Mouse (Mus musculus) layer of hippocampus, adult 9-11 months (tissue): Measurements from ENCODE around the gene Brd3.

Experiments
- DNase-seq: peaks from one replicate; pipeline ENCODE4 v3.0.0; 2022

Brd3 gene

GRCm38 (mm10) chr2:27425161-27425611 is 82.3 kb downstream of the Brd3 start:
- DNase-seq = no peak

DNA sequence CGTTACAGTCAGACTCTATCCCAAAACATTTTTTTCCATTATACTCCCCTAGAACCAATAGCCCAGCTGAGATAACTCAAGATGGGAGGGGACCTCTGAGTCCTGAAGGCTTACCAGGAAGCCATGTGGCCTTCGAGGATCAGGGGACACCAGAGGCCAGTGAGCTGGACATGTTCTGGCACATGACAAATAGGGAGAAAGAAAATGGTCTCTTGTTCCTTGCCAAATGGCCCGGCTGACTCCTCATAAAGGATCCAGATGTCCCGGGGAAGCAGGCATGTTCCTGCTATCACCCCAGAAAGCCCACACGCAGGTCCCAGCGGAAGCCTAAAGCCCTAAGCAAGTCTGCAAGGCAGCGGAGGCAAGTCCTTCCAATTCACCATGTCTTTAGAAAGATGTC is 83.9 kb downstream of the Brd3 start:
- no peak for DNase-seq

DNA sequence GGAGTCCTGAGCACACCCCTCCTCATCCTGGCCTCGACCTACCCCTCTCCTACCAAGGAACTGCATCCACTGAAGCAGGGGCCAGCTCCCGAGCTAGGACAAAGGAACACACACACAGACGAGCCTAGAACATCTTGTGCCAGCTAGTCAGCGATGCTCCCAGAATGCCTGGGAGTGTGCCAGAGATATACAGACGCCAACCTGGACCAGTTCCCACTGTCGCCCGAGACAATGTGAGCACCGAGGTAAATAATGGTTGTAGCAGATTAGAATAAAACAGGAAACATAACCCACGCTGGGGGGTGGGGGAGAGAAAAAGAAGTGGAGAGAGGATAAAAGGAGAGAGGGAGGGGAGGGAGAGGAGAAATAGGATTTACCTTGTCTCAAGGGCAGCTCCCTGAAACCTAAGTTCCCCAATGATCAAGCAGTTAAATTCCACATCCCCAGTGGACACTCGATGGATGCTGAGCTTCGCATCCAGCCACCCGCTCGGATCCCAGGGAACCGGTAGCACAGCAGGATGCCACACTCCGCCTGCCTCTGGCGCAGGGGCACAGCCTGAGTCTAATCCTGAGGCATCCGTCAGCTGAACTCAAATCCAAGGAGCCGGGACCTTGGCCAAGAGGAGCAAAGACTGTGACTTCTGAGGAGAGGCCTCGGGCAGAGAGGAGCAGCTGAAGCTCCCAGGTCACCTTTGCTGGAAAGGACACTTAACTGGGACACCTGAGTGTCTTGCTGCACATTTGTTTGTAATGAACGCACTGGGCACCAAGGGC is 86.0 kb downstream of the Brd3 start:
- DNase-seq = peak; percentile 76

GRCm38 (mm10) chr2:27418577-27419070 is 88.8 kb downstream of the Brd3 start:
- DNase-seq = no peak

DNA sequence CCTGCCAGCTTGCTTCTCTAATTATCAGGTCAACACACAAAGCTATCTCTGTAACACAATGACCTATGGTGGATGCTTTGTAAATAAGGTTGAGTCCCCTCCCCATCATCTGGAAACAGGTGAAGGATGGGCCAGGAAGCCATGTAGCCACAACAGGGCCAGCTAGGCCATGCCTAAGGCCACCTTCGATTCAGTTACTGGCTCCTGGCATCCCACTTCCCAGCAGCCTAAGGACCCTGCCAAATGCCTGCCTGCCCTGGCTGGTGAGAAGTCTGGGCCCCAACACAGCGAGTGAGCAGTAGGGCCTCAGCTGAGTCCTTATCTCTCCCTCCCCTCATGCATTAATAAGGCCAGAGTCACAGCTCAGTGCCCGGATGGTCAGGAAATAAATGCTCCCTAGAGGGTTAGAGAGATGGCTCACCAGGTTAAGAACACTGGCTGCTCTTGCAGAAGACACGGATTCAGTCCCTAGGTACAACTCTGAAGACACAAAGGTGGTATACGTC is 89.8 kb downstream of the Brd3 start:
- no peak for DNase-seq

DNA sequence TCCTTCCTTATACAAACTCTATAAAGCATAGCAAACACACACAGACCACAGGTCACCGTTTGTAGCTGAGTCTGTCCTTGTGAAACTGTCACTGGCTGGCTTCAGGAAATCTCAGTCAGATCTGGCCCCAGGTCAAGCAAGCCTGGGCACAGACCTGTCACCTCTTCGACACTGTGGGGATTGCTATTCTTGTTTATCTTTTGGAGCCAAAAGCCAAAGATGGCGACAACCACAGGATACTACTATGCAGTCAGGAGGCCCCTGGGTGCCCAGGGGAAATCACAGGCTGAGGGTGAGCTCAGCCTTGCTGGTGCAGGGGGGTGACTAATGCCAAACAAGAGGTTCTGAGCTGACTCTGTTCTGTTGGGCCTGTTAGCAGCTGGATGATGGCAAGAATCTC is 91.0 kb downstream of the Brd3 start:
- no peak for DNase-seq

GRCm38 (mm10) chr2:27415060-27415783 is 92.2 kb downstream of the Brd3 start:
- no peak for DNase-seq

DNA sequence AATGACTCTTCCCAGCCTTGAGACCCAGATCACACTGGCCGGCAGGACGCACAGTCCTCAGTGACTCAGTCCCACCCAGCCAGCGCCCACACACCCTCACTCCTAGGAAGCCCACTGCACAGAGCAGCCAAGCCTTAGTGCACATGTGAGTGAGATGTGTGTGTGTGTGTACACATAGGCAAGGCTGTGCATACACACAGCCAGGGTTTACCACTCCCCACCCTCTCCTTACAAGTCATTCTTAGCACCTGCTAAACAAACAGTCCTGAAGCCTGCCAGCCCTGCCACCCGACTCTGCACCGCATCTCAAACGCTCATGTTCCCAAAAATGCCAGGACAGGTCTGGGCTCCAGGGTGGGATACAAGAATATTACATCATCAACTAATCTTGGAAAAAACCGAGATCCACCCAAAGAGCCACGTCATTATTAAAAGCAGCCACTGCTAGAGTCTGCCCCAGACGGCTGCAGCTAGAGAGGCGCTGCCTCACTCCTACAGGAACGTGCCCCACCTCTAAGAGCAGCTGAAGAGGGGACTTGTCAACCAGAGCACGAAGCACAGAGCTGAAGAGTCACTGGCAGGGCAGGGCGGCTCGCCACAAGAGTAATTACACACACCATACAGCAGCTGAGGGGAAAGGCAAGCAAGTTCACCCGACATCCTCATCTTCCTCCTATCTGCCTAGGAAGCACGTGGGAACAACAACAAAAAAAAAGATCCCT is 93.4 kb downstream of the Brd3 start:
- no peak for DNase-seq

- no peak for DNase-seq
Observed at GRCm38 (mm10) chr2:27413582-27413935, 93.9 kb downstream of the Brd3 start.

DNA sequence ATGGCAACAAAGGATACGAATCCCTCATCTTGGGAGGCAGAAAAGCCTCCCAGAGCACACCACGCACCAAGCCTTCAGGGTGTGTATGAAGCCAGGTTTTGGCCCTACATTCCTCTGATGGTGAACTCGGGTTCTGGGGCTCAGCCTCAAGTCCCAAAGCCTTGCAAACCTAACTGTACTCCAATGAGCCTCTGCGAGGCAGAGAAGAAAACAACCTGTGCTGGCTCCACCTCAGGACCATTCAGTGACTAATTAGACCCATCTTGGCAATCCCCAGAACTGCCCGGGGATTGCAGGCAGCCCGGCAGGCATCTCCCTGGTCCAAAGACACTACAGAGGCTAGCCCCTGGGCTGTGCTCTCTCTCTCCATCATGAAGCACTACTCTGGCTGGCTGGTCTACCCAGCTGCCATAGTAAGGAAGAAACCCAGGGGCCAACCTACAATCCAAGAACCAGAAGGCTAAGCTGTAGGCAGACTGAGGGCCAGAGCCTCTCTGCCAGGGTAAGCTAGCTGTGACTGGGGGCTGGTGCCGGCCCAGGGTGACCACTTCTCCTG is 95.1 kb downstream of the Brd3 start:
- no peak for DNase-seq

DNA sequence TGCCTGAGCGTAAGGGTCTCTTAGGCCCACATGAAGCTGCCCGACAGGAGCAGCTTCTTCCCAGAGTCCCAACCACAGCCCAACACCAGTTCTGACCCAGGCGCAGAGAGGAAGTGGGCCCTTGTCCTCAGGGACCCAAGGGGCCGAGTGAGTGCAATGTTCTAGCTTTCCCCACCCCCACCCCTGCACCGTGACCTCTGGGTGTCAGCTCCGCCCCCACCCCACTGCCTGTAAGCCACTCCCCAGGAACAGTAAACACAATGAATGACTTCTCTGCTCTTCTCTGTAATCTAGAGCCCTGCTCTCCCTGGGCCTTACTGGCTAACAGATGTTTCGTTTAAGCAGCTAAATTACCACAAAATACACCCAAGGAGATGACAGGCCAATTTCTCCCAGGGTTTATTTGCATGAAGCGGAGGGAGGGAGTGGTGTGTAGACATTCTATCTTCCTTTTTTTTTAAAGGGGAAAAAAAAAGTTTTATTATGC is 95.7 kb downstream of the Brd3 start:
- no peak for DNase-seq

DNA sequence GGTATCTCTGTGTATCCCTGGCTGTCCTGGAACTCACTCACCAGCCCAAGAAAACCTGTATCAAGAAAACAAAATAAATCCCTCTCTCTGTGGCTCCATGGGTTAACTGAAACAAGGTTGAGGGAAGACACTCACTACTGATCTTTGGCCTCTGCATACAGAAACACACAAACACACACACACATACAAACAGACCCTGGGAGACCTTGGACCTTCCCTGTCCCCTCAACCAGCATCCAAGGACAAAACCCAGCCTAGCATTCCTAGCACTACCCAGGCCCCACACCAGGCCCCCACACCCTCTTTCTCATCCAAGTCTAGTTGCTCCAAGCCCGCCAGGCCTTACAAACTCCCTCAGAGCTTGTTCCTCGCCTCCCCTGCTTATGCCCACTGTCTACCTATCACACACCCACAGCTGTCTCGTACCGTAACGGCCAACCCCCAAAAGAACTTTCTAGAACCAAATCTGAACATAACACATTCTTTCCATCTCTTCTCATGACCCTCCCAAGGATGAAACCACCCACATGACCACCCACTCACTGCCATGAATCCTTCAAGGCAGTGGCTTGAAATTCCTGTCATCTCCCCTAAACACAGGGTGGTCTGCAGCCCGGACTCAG is 96.8 kb downstream of the Brd3 start:
- no peak for DNase-seq

- DNase-seq = no peak
Observed at GRCm38 (mm10) chr2:27408194-27408593, 99.3 kb downstream of the Brd3 start.

GRCm38 (mm10) chr2:27406928-27407327 is 100.5 kb downstream of the Brd3 start:
- DNase-seq = no peak

DNA sequence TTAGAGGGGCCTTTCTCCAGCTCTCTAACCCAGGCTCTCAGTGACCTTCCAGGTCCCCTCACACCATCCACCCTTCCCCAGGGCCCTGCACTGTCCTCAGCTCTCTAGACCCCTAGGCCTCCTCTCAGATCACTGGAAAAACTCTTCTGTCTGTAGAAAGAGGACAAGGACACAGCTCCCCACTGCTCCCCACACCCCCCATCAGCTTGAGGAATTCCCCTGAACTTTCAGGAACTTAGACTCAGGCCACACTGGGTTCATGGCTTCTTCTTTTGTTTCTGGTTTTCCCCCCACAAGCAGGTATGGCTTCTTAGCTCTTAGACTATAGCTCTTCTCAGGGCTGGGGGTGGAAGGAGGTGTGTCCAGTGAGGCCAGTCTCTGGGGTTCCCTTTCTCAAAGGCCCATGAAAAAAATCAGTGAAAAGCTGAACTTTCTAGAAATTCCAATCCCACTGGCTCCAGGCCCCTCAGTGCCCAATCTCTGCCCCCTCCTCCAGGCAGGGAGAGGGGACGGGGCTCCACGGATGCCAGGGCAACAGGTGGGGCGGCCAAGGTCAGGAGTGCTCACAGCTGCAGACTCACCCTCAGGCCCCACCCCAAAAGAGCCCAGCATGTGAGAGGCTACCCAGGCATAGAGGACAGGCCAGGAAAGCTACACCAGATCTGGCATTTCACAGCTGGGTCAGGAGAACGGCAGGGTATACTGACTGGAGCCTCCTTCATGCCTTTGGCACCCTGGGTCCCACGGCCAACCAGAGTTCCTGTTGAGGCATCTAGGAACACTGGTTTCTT is 102.2 kb downstream of the Brd3 start:
- no peak for DNase-seq

DNA sequence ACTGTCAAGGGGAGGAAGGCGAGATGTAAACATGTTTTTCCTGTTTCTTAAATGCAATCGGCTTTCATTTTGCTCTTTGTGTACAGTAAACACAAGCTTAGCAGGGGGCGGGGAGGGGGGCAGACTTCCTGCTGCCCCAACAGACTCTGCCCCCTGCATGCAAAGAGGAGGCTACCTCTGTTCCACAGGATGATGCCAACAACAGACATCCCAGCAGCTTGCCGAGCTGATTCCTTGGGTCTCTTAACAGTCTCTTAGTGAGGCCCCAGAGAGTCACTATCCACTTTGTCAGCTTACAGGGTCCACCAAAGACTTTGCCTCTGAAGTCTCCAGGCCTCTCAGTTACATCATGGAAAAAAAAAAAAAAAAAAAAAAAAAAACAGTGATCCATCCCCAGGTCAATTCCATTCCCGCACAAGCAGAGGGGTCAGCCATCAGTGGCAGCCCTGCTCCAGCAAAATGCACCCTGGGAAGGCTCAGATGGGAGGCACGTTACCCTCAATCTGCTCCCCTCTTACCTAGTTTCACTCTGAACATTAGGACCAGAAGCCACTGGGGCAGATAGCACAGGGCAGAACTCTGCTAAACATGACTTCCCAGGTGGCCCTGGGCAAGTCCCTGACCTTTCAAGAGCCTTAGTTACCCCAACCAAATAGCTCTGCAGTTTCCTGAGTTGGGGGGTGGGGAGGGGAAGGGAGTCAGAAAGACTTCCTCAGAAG is 102.9 kb downstream of the Brd3 start:
- DNase-seq = no peak

DNA sequence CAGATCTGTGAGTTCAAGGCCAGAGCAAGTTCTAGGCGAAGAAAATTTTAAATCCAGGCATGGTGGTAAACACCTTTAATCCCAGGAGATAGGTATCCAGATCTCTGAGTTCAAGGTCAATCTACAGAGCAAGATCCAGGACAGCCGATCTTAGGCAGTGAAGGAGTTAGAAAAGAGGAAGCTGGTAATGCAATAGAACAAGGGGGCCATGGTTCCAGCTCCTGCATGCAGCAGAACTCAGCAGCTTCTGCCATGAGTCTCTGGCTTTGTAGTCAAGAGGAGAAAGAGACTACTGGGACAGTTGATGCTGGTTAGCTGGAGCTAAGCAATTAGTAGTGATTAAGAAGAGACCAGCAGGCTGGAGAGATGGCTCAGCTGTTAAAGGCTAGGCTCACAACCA is 105.9 kb downstream of the Brd3 start:
- DNase-seq = no peak

- no peak for DNase-seq
Observed at GRCm38 (mm10) chr2:27400083-27400482, 107.4 kb downstream of the Brd3 start.

DNA sequence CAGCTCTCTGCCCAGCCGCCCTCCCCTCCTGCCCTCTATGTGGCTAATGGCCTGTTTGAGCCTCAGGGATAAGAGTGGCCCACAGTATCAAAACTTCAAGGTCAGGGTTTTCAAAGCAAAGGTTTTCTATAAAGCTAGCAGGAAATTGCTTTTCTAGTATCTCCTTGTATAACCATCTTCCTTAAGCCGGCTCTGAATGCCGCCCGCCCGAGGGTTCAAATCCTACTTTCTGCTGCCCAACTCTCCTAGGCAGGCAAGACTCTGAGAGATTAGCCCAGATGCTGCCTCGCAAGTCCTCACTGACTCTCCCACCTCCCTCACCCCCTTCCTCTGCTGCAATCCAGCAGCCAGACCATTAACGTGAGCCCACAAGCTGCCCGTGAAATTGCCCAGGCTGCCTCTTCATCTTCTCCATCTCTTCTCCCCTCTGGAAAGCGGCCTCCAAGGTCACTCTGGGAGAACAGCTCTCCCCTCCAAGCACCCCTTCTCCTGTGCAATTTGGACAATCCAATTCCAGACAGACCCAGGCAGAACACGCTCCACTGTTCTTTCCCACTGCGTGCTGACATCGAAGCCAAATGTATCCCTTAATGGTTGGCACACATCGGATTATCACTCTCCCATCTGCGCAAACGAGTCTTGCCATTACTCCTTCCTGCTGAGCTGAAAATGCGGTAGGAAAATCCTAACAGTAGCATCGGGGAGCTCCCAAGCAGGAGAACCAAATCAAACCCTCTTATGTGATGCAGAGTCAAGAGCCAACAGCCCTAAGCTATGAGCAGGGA is 110.6 kb downstream of the Brd3 start:
- DNase-seq = no peak
